Mouse (Mus musculus) erythroblast, embryonic 14.5 days (primary cell): ENCODE measurements around the gene Gm49322.

Source experiments
- GATA1 ChIP-seq: IDR thresholded peaks from 2 replicates; pipeline ENCODE4 v1.6.1; 2012; ENCODE audit warnings: low read length, inconsistent platforms, mixed read lengths
- TAL1 ChIP-seq: IDR thresholded peaks from 3 replicates; pipeline ENCODE4 v1.6.1; 2012; ENCODE audit warnings: low read length, inconsistent platforms, mixed read lengths

DNA sequence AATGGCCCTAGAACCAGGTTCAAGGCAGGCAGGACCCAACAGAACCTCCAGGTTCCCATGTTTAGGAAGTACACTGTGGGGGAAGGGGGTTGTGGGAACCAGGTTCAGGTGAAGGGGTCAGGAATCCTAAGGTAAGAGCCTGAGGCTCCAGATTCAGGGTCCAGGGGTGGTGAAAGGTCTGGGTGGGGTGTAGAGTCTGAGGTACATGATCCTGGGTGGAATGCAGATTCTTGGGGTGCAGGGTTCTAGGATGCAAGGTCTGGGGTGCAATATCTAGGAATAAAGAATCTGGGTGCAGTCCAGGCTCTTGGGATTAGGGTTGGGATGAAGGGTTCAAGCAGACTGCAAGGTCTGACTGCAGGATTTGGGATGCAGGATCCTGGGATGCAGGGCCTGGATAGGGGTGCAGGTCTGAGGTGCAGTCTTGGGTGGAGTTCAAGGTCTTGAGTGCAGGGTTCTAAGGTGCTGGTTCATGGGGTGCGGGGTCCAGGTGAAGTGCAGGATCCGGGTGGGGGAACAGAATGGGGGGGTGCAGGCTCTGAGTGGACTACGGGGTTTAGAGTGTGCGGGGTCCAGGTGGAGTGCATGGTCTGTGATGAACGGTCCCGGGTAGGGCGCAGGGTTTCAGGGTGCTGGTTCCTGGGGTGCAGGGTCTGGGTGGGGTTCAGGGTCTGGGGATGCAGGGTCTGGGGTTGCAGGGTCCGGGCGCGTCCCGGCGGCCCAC lies 49.7 kb downstream of the Gm49322 start:
- TF ChIP-seq GATA1 (no peak), TAL1 (no peak)
